Mouse (Mus musculus): Measurements from ENCODE around the gene Fanci. TPM values are rescaled to one million over a fixed set of nuclear protein-coding genes. Genes with fewer than 3 reads are reported as not detected.

Gene Fanci
- total and polyA plus RNA-seq, 2 experiments from 2014 or later = 1.7 to 6.1 TPM

GRCm38 (mm10) chr7:79393924-79394323 lies 2.2 kb downstream of the Fanci start:
- Histone ChIP-seq H3K4me3 (ENCODE audit: low read depth, low read length) (no peak overlapping the region), H3K4me1 (ENCODE audit: control insufficient read depth, insufficient read depth) (no peaks in the 10 kb centered on the region), H3K27me3 (ENCODE audit: control insufficient read depth, insufficient read depth, low read length) (no peaks in the 10 kb centered on the region), H3K9ac (replicated peaks; ENCODE audit: low read depth, low read length) (no peak overlapping the region), H3K9me3 (replicated peaks; ENCODE audit: control insufficient read depth, low read length) (no peaks in the 10 kb centered on the region), H3K36me3 (replicated peaks; ENCODE audit: control insufficient read depth, insufficient read depth, low read length) (no peaks in the 10 kb centered on the region), H3K4me2 (ENCODE audit: low read depth, low read length) (no peak overlapping the region), H3K27ac (ENCODE audit: low read depth) (no peak overlapping the region)
- TF ChIP-seq EP300 (IDR thresholded peaks at IDR 0.05; ENCODE audit: low read depth) (no peak), CTCF (IDR thresholded peaks at IDR 0.05; ENCODE audit: low read depth) (no peak)
- ATAC-seq (ENCODE audit: insufficient read depth, low read depth) (no peak), DNase-seq (ENCODE audit: low spot score) (no peak)
- 97% methylated on average over 7 of the region's 7 CpGs for WGBS

DNA sequence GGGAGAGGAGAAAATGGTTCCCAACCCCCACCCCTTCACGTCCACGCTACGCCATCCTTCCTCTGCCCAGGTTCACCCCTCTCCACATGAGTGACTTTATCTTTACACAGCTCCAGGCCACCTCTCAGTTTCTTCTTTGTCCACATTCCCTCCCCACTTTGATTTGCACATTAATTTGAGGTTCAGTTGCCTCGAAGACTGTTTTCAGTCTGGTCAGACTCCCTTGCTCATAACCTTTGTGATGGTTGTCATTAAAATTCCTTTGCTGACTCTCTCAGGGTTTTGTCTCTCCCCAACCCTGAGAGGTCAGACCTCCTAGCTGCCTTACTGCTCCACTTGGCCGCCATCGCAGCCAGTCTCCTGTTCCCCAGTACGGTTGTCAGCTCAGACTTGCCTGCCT lies 2.9 kb downstream of the Fanci start:
- ATAC-seq (ENCODE audit: insufficient read depth, low read depth) = no peak
- Histone ChIP-seq H3K9me3 (replicated peaks; ENCODE audit: control insufficient read depth, low read length) (no peaks in the 10 kb centered on the region), H3K36me3 (replicated peaks; ENCODE audit: control insufficient read depth, insufficient read depth, low read length) (no peaks in the 10 kb centered on the region), H3K27ac (ENCODE audit: low read depth) (no peak overlapping the region), H3K4me1 (ENCODE audit: control insufficient read depth, insufficient read depth) (no peaks in the 10 kb centered on the region), H3K27me3 (ENCODE audit: control insufficient read depth, insufficient read depth, low read length) (no peaks in the 10 kb centered on the region), H3K9ac (replicated peaks; ENCODE audit: low read depth, low read length) (no peak overlapping the region), H3K4me3 (ENCODE audit: low read depth, low read length) (no peak overlapping the region), H3K4me2 (ENCODE audit: low read depth, low read length) (no peak overlapping the region)
- no peak for TF ChIP-seq EP300 (IDR thresholded peaks at IDR 0.05; ENCODE audit: low read depth)
- TF ChIP-seq CTCF (IDR thresholded peaks at IDR 0.05; ENCODE audit: low read depth) = no peak
- DNase-seq (ENCODE audit: low spot score) = no peak
- WGBS = 71% methylated on average over 7 of the region's 7 CpGs

- Histone ChIP-seq H3K27ac (ENCODE audit: low read depth) (no peak overlapping the region), H3K9ac (replicated peaks; ENCODE audit: low read depth, low read length) (no peak overlapping the region), H3K4me1 (ENCODE audit: control insufficient read depth, insufficient read depth) (no peaks in the 10 kb centered on the region), H3K27me3 (ENCODE audit: control insufficient read depth, insufficient read depth, low read length) (no peaks in the 10 kb centered on the region), H3K9me3 (replicated peaks; ENCODE audit: control insufficient read depth, low read length) (no peaks in the 10 kb centered on the region), H3K36me3 (replicated peaks; ENCODE audit: control insufficient read depth, insufficient read depth, low read length) (no peaks in the 10 kb centered on the region), H3K4me3 (ENCODE audit: low read depth, low read length) (no peak overlapping the region), H3K4me2 (ENCODE audit: low read depth, low read length) (no peak overlapping the region)
- WGBS = 84% methylated on average over 7 of the region's 7 CpGs
- DNase-seq (ENCODE audit: low spot score) (no peak), ATAC-seq (ENCODE audit: insufficient read depth, low read depth) (no peak)
- no peak for TF ChIP-seq EP300 (IDR thresholded peaks at IDR 0.05; ENCODE audit: low read depth)
- TF ChIP-seq CTCF (IDR thresholded peaks at IDR 0.05; ENCODE audit: low read depth) = no peak
Measured at GRCm38 (mm10) chr7:79395186-79395585, 3.5 kb downstream of the Fanci start.

DNA sequence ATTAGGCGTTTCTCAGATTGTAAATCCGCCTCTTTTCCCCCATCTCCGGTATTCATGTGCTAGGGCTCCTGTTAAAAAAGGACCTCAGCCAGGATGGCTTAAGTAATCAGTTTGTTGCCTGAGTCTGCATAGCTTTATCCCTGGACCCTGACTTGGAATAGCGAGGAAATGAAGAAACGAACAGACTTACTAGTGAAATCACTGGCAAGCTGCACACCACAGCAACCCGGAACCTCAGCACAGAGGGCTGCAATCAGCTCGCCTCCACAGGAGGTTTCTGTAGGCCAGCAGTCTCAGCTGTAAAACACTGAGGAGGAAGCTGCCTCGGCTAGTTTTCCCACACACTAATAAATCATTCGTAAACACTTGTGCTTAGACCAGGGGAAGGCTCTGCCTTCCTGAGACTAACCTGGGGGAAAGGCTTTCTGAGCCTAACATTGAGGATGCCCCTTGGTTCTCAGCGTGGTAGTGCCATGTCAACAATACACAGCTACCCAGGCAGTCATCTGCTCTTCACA lies 5.8 kb downstream of the Fanci start:
- H3K9ac ChIP-seq (replicated peaks; ENCODE audit: low read depth, low read length) = no peak overlapping the region
- H3K36me3 ChIP-seq (replicated peaks; ENCODE audit: control insufficient read depth, insufficient read depth, low read length) = no peaks in the 10 kb centered on the region
- TF ChIP-seq CTCF (IDR thresholded peaks at IDR 0.05; ENCODE audit: low read depth) = no peak
- no peak for TF ChIP-seq EP300 (IDR thresholded peaks at IDR 0.05; ENCODE audit: low read depth)
- H3K27ac ChIP-seq (ENCODE audit: low read depth) = no peak overlapping the region
- no peaks in the 10 kb centered on the region for H3K9me3 ChIP-seq (replicated peaks; ENCODE audit: control insufficient read depth, low read length)
- WGBS = 81% methylated on average over 10 of the region's 10 CpGs
- no peaks in the 10 kb centered on the region for H3K27me3 ChIP-seq (ENCODE audit: control insufficient read depth, insufficient read depth, low read length)
- DNase-seq (ENCODE audit: low spot score) = no peak
- H3K4me3 ChIP-seq (ENCODE audit: low read depth, low read length) = no peak overlapping the region
- ATAC-seq (ENCODE audit: insufficient read depth, low read depth) = no peak
- no peak overlapping the region for H3K4me2 ChIP-seq (ENCODE audit: low read depth, low read length)
- no peaks in the 10 kb centered on the region for H3K4me1 ChIP-seq (ENCODE audit: control insufficient read depth, insufficient read depth)

- no peak overlapping the region for H3K4me3 ChIP-seq (ENCODE audit: low read depth, low read length)
- no peak overlapping the region for H3K9ac ChIP-seq (replicated peaks; ENCODE audit: low read depth, low read length)
- no peaks in the 10 kb centered on the region for H3K4me1 ChIP-seq (ENCODE audit: control insufficient read depth, insufficient read depth)
- ATAC-seq (ENCODE audit: insufficient read depth, low read depth) = no peak
- no peaks in the 10 kb centered on the region for H3K9me3 ChIP-seq (replicated peaks; ENCODE audit: control insufficient read depth, low read length)
- H3K36me3 ChIP-seq (replicated peaks; ENCODE audit: control insufficient read depth, insufficient read depth, low read length) = no peaks in the 10 kb centered on the region
- H3K4me2 ChIP-seq (ENCODE audit: low read depth, low read length) = no peak overlapping the region
- 80% methylated on average over 8 of the region's 8 CpGs for WGBS
- no peak for DNase-seq (ENCODE audit: low spot score)
- TF ChIP-seq EP300 (IDR thresholded peaks at IDR 0.05; ENCODE audit: low read depth) (no peak), CTCF (IDR thresholded peaks at IDR 0.05; ENCODE audit: low read depth) (no peak)
- no peaks in the 10 kb centered on the region for H3K27me3 ChIP-seq (ENCODE audit: control insufficient read depth, insufficient read depth, low read length)
- H3K27ac ChIP-seq (ENCODE audit: low read depth) = no peak overlapping the region
Measured at GRCm38 (mm10) chr7:79398426-79398825, 6.7 kb downstream of the Fanci start.

GRCm38 (mm10) chr7:79398971-79399370 lies 7.2 kb downstream of the Fanci start:
- Histone ChIP-seq H3K4me3 (ENCODE audit: low read depth, low read length) (no peak overlapping the region), H3K27me3 (ENCODE audit: control insufficient read depth, insufficient read depth, low read length) (no peaks in the 10 kb centered on the region), H3K4me2 (ENCODE audit: low read depth, low read length) (no peak overlapping the region), H3K4me1 (ENCODE audit: control insufficient read depth, insufficient read depth) (no peaks in the 10 kb centered on the region), H3K9ac (replicated peaks; ENCODE audit: low read depth, low read length) (no peak overlapping the region), H3K36me3 (replicated peaks; ENCODE audit: control insufficient read depth, insufficient read depth, low read length) (0 out of 2 replicates have a peak, but pooled peaks cover 3% of the 10 kb centered on the region), H3K9me3 (replicated peaks; ENCODE audit: control insufficient read depth, low read length) (no peaks in the 10 kb centered on the region), H3K27ac (ENCODE audit: low read depth) (no peak overlapping the region)
- ATAC-seq (ENCODE audit: insufficient read depth, low read depth) (no peak), DNase-seq (ENCODE audit: low spot score) (no peak)
- WGBS = 72% methylated on average over 12 of the region's 12 CpGs
- TF ChIP-seq EP300 (IDR thresholded peaks at IDR 0.05; ENCODE audit: low read depth) (no peak), CTCF (IDR thresholded peaks at IDR 0.05; ENCODE audit: low read depth) (no peak)

Measured in heart, postnatal 0 days (tissue).